Mouse (Mus musculus): Measurements from ENCODE around the gene Rbms3. TPM values are rescaled to one million over a fixed set of nuclear protein-coding genes. Genes with fewer than 3 reads are reported as not detected.

The Rbms3 gene
- polyA plus RNA-seq, 1 experiment from 2014 or later = 18.9 TPM

GRCm38 (mm10) chr9:116737786-116738185, 891.9 kb downstream of the Rbms3 start:
- ATAC-seq (replicated peaks) = no peak
- Histone ChIP-seq H3K4me3 (no peak overlapping the region), H3K9ac (replicated peaks) (no peak overlapping the region), H3K9me3 (no peaks in the 10 kb centered on the region), H3K36me3 (no peaks in the 10 kb centered on the region), H3K27me3 (no peaks in the 10 kb centered on the region), H3K27ac (replicated peaks) (no peak overlapping the region), H3K4me2 (replicated peaks) (no peak overlapping the region), H3K4me1 (no peaks in the 10 kb centered on the region)
- 82% methylated on average over 2 of the region's 2 CpGs for WGBS

- no peak overlapping the region for H3K9ac ChIP-seq (replicated peaks)
- WGBS = 83% methylated on average over 6 of the region's 6 CpGs
- H3K4me1 ChIP-seq = no peaks in the 10 kb centered on the region
- H3K36me3 ChIP-seq = no peaks in the 10 kb centered on the region
- H3K27me3 ChIP-seq = no peaks in the 10 kb centered on the region
- H3K9me3 ChIP-seq = no peaks in the 10 kb centered on the region
- ATAC-seq (replicated peaks) = no peak
- no peak overlapping the region for H3K4me3 ChIP-seq
- H3K27ac ChIP-seq (replicated peaks) = no peak overlapping the region
- H3K4me2 ChIP-seq (replicated peaks) = no peak overlapping the region
Observed at GRCm38 (mm10) chr9:116729172-116729571, 900.5 kb downstream of the Rbms3 start.

- H3K27ac ChIP-seq (replicated peaks) = no peak overlapping the region
- H3K36me3 ChIP-seq = no peaks in the 10 kb centered on the region
- no peaks in the 10 kb centered on the region for H3K9me3 ChIP-seq
- H3K9ac ChIP-seq (replicated peaks) = no peak overlapping the region
- 79% methylated on average over 7 of the region's 7 CpGs for WGBS
- no peak for ATAC-seq (replicated peaks)
- H3K4me3 ChIP-seq = no peak overlapping the region
- no peaks in the 10 kb centered on the region for H3K27me3 ChIP-seq
- H3K4me2 ChIP-seq (replicated peaks) = no peak overlapping the region
- no peaks in the 10 kb centered on the region for H3K4me1 ChIP-seq
Observed at GRCm38 (mm10) chr9:116728655-116729054, 901.1 kb downstream of the Rbms3 start.

GRCm38 (mm10) chr9:116728093-116728492, 901.6 kb downstream of the Rbms3 start:
- H3K4me2 ChIP-seq (replicated peaks) = no peak overlapping the region
- no peaks in the 10 kb centered on the region for H3K36me3 ChIP-seq
- H3K9me3 ChIP-seq = no peaks in the 10 kb centered on the region
- H3K4me3 ChIP-seq = no peak overlapping the region
- 89% methylated on average over 3 of the region's 3 CpGs for WGBS
- H3K27ac ChIP-seq (replicated peaks) = no peak overlapping the region
- no peak overlapping the region for H3K9ac ChIP-seq (replicated peaks)
- no peaks in the 10 kb centered on the region for H3K27me3 ChIP-seq
- H3K4me1 ChIP-seq = no peaks in the 10 kb centered on the region
- ATAC-seq (replicated peaks) = no peak

GRCm38 (mm10) chr9:116724581-116724980, 905.1 kb downstream of the Rbms3 start:
- no peak for ATAC-seq (replicated peaks)
- Histone ChIP-seq H3K4me2 (replicated peaks) (no peak overlapping the region), H3K9ac (replicated peaks) (no peak overlapping the region), H3K4me3 (no peak overlapping the region), H3K4me1 (no peaks in the 10 kb centered on the region), H3K27me3 (no peaks in the 10 kb centered on the region), H3K36me3 (no peaks in the 10 kb centered on the region), H3K27ac (replicated peaks) (no peak overlapping the region), H3K9me3 (no peaks in the 10 kb centered on the region)
- WGBS = 83% methylated on average over 5 of the region's 5 CpGs

- H3K27ac ChIP-seq (replicated peaks) = no peak overlapping the region
- ATAC-seq (replicated peaks) = no peak
- H3K36me3 ChIP-seq = no peaks in the 10 kb centered on the region
- H3K4me2 ChIP-seq (replicated peaks) = no peak overlapping the region
- H3K9ac ChIP-seq (replicated peaks) = no peak overlapping the region
- no peaks in the 10 kb centered on the region for H3K27me3 ChIP-seq
- H3K4me1 ChIP-seq = no peaks in the 10 kb centered on the region
- H3K9me3 ChIP-seq = no peaks in the 10 kb centered on the region
- H3K4me3 ChIP-seq = no peak overlapping the region
- WGBS = 97% methylated on average over 1 of the region's 1 CpGs
Observed at GRCm38 (mm10) chr9:116703119-116703518, 926.6 kb downstream of the Rbms3 start.

GRCm38 (mm10) chr9:116702611-116703010, 927.1 kb downstream of the Rbms3 start:
- H3K4me2 ChIP-seq (replicated peaks) = no peak overlapping the region
- no peak overlapping the region for H3K9ac ChIP-seq (replicated peaks)
- H3K27ac ChIP-seq (replicated peaks) = no peak overlapping the region
- ATAC-seq (replicated peaks) = no peak
- H3K4me3 ChIP-seq = no peak overlapping the region
- no peaks in the 10 kb centered on the region for H3K4me1 ChIP-seq
- H3K36me3 ChIP-seq = no peaks in the 10 kb centered on the region
- H3K9me3 ChIP-seq = no peaks in the 10 kb centered on the region
- no peaks in the 10 kb centered on the region for H3K27me3 ChIP-seq
- WGBS = 79% methylated on average over 1 of the region's 1 CpGs

- no peak for ATAC-seq (replicated peaks)
- Histone ChIP-seq H3K4me2 (replicated peaks) (no peak overlapping the region), H3K36me3 (no peaks in the 10 kb centered on the region), H3K27ac (replicated peaks) (no peak overlapping the region), H3K9ac (replicated peaks) (no peak overlapping the region), H3K27me3 (no peaks in the 10 kb centered on the region), H3K4me3 (no peak overlapping the region), H3K4me1 (no peaks in the 10 kb centered on the region), H3K9me3 (no peaks in the 10 kb centered on the region)
- WGBS = 87% methylated on average over 11 of the region's 11 CpGs
Observed at GRCm38 (mm10) chr9:116701511-116702179, 928.1 kb downstream of the Rbms3 start.

GRCm38 (mm10) chr9:116688615-116689014, 941.1 kb downstream of the Rbms3 start:
- H3K27ac ChIP-seq (replicated peaks) = no peak overlapping the region
- H3K27me3 ChIP-seq = no peaks in the 10 kb centered on the region
- 88% methylated on average over 4 of the region's 4 CpGs for WGBS
- H3K9ac ChIP-seq (replicated peaks) = no peak overlapping the region
- H3K4me1 ChIP-seq = no peaks in the 10 kb centered on the region
- H3K9me3 ChIP-seq = no peaks in the 10 kb centered on the region
- ATAC-seq (replicated peaks) = no peak
- H3K36me3 ChIP-seq = no peaks in the 10 kb centered on the region
- H3K4me3 ChIP-seq = no peak overlapping the region
- no peak overlapping the region for H3K4me2 ChIP-seq (replicated peaks)

- H3K4me2 ChIP-seq (replicated peaks) = no peak overlapping the region
- no peak overlapping the region for H3K27ac ChIP-seq (replicated peaks)
- H3K27me3 ChIP-seq = no peaks in the 10 kb centered on the region
- no peak overlapping the region for H3K9ac ChIP-seq (replicated peaks)
- no peak overlapping the region for H3K4me3 ChIP-seq
- ATAC-seq (replicated peaks) = no peak
- 79% methylated on average over 4 of the region's 4 CpGs for WGBS
- H3K36me3 ChIP-seq = no peaks in the 10 kb centered on the region
- no peaks in the 10 kb centered on the region for H3K9me3 ChIP-seq
- no peaks in the 10 kb centered on the region for H3K4me1 ChIP-seq
Observed at GRCm38 (mm10) chr9:116677142-116677541, 952.6 kb downstream of the Rbms3 start.

GRCm38 (mm10) chr9:116676445-116676844, 953.3 kb downstream of the Rbms3 start:
- no peak overlapping the region for H3K9ac ChIP-seq (replicated peaks)
- no peak for ATAC-seq (replicated peaks)
- 68% methylated on average over 2 of the region's 2 CpGs for WGBS

GRCm38 (mm10) chr9:116674191-116674590, 955.5 kb downstream of the Rbms3 start:
- Histone ChIP-seq H3K4me2 (replicated peaks) (no peak overlapping the region), H3K27ac (replicated peaks) (no peak overlapping the region), H3K9me3 (no peaks in the 10 kb centered on the region), H3K36me3 (no peaks in the 10 kb centered on the region), H3K4me1 (no peaks in the 10 kb centered on the region), H3K4me3 (no peak overlapping the region), H3K27me3 (no peaks in the 10 kb centered on the region), H3K9ac (replicated peaks) (no peak overlapping the region)
- 32% methylated on average over 4 of the region's 4 CpGs for WGBS
- ATAC-seq (replicated peaks) = no peak

More at GRCm38 (mm10) chr9:116676445-116676844, 953.3 kb downstream of the Rbms3 start:
- Histone ChIP-seq H3K4me3 (no peak overlapping the region), H3K4me1 (no peaks in the 10 kb centered on the region), H3K27me3 (no peaks in the 10 kb centered on the region), H3K4me2 (replicated peaks) (no peak overlapping the region), H3K36me3 (no peaks in the 10 kb centered on the region), H3K27ac (replicated peaks) (no peak overlapping the region), H3K9me3 (no peaks in the 10 kb centered on the region)

GRCm38 (mm10) chr9:116661026-116661425, 968.7 kb downstream of the Rbms3 start:
- H3K9me3 ChIP-seq = no peaks in the 10 kb centered on the region
- no peak overlapping the region for H3K9ac ChIP-seq (replicated peaks)
- 89% methylated on average over 4 of the region's 4 CpGs for WGBS
- no peak overlapping the region for H3K4me2 ChIP-seq (replicated peaks)
- H3K27me3 ChIP-seq = no peaks in the 10 kb centered on the region
- no peak for ATAC-seq (replicated peaks)
- H3K36me3 ChIP-seq = no peaks in the 10 kb centered on the region
- no peaks in the 10 kb centered on the region for H3K4me1 ChIP-seq
- no peak overlapping the region for H3K4me3 ChIP-seq
- no peak overlapping the region for H3K27ac ChIP-seq (replicated peaks)

Data from forebrain, embryonic 15.5 days (tissue).